Mouse (Mus musculus): Measurements from ENCODE around the gene Sfrp5. TPM values are rescaled to one million over a fixed set of nuclear protein-coding genes. Genes with fewer than 3 reads are reported as not detected.

Sfrp5 gene
- polyA plus RNA-seq, 1 experiment from 2014 or later, result 5.7 TPM

- H3K9me3 ChIP-seq (replicated peaks; ENCODE audit: control insufficient read depth, low read length), result no peaks in the 10 kb centered on the region
- H3K27ac ChIP-seq (ENCODE audit: low read depth, low read length), result no peak overlapping the region
- H3K9ac ChIP-seq (ENCODE audit: low read depth, low read length), result no peak overlapping the region
- H3K4me3 ChIP-seq (ENCODE audit: low read depth, low read length), result no peak overlapping the region
- no peak for ATAC-seq (replicated peaks; ENCODE audit: insufficient number of reproducible peaks, low FRiP score, low TSS enrichment)
- peaks cover 4% of the 10 kb centered on the region; the same call in 1 of the 2 replicates for H3K27me3 ChIP-seq (ENCODE audit: control insufficient read depth, insufficient read depth, low read length)
- WGBS (ENCODE audit: insufficient replicate concordance), result 88% methylated on average over 13 of the region's 13 CpGs
- H3K4me1 ChIP-seq (ENCODE audit: control insufficient read depth, insufficient read depth, low read length), result no peaks in the 10 kb centered on the region
- H3K36me3 ChIP-seq (ENCODE audit: control insufficient read depth, insufficient read depth, low read length), result no peaks in the 10 kb centered on the region
- no peak overlapping the region for H3K4me2 ChIP-seq
These were observed 28.9 kb upstream of the Sfrp5 start for GRCm38 (mm10) chr19:42230986-42231385.

DNA sequence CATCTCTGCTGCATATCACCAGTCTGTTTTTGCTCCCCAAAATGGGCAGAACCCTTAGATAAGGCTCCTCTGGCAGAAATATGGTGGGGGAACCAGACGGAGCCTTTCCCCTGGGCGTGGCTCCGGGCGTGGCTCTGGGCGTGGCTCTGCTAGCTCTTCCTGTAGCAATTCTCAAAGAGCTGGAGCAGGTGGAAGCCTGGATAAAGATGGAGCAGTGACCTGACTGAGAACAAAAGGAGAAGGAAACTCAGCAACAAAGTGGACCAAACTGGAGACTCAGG, 28.2 kb upstream of the Sfrp5 start:
- no peaks in the 10 kb centered on the region for H3K4me1 ChIP-seq (ENCODE audit: control insufficient read depth, insufficient read depth, low read length)
- no peak for ATAC-seq (replicated peaks; ENCODE audit: insufficient number of reproducible peaks, low FRiP score, low TSS enrichment)
- no peak overlapping the region for H3K4me2 ChIP-seq
- H3K36me3 ChIP-seq (ENCODE audit: control insufficient read depth, insufficient read depth, low read length), result no peaks in the 10 kb centered on the region
- H3K9ac ChIP-seq (ENCODE audit: low read depth, low read length), result no peak overlapping the region
- H3K27me3 ChIP-seq (ENCODE audit: control insufficient read depth, insufficient read depth, low read length), result peaks cover 4% of the 10 kb centered on the region; the same call in 1 of the 2 replicates
- WGBS (ENCODE audit: insufficient replicate concordance), result 51% methylated on average over 5 of the region's 5 CpGs
- H3K4me3 ChIP-seq (ENCODE audit: low read depth, low read length), result no peak overlapping the region
- no peaks in the 10 kb centered on the region for H3K9me3 ChIP-seq (replicated peaks; ENCODE audit: control insufficient read depth, low read length)
- H3K27ac ChIP-seq (ENCODE audit: low read depth, low read length), result no peak overlapping the region

DNA sequence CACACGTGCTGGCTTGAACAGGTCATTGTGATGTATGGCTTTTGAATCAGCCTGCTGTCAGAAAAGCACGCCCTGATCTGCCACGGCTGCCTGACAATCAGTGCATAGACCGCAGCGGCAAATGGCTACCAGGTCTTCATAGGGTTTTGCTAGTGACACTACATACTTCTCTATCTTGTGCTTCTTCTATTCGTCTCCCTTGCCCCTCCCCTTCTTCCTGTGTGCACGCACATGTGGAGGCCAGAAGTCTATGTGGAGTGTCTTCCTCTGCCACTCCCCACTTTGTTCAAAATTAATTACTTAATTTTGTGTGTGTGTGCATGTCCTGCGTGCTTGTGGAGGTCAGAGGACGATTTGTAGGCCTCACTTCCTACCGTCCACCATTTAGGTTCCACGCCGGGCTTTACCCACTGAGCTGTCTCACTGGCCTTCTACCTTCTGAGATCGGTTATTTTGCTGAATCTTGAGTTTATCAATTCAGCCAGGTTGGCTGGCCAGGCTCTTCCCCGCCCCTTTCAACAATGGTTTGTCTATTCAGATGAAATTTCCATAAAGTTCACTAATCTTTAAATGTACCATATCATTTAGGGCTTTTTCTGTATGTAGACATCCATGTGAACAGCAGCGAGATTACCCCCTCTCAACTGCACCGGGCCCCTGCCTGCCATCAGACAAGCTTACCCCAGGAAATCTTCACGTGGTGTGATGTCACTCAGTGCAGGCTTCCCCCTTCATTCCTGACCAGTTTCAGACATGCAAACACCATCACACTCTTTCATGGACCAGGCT, 27.6 kb upstream of the Sfrp5 start:
- Histone ChIP-seq H3K9me3 (replicated peaks; ENCODE audit: control insufficient read depth, low read length) (no peaks in the 10 kb centered on the region), H3K9ac (ENCODE audit: low read depth, low read length) (no peak overlapping the region), H3K4me3 (ENCODE audit: low read depth, low read length) (no peak overlapping the region), H3K4me2 (no peak overlapping the region), H3K36me3 (ENCODE audit: control insufficient read depth, insufficient read depth, low read length) (no peaks in the 10 kb centered on the region), H3K27ac (ENCODE audit: low read depth, low read length) (no peak overlapping the region), H3K4me1 (ENCODE audit: control insufficient read depth, insufficient read depth, low read length) (no peaks in the 10 kb centered on the region), H3K27me3 (ENCODE audit: control insufficient read depth, insufficient read depth, low read length) (peaks cover 4% of the 10 kb centered on the region; the same call in 1 of the 2 replicates)
- 76% methylated on average over 17 of the region's 17 CpGs for WGBS (ENCODE audit: insufficient replicate concordance)
- no peak for ATAC-seq (replicated peaks; ENCODE audit: insufficient number of reproducible peaks, low FRiP score, low TSS enrichment)

DNA sequence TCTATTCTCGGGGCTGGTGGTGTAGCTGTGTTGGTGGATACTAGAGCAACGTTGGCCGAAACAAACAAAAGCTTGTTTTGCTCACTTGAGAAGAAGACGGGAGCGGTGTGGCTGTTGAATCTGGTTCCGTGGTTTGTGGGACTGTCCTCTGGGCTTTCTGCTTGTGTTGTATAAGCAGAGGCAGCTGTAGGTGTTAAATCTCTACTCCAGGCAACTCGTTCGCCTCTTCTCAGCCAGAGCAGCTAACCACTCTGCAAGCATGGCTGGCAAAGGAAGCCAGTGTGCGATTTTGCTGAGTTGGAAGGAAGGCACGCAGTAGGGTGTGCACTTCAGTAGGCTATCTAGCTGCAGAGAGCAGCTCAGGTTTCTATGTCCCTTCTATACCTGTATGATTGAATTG, 24.4 kb upstream of the Sfrp5 start:
- Histone ChIP-seq H3K9ac (ENCODE audit: low read depth, low read length) (no peak overlapping the region), H3K9me3 (replicated peaks; ENCODE audit: control insufficient read depth, low read length) (no peaks in the 10 kb centered on the region), H3K27me3 (ENCODE audit: control insufficient read depth, insufficient read depth, low read length) (0 out of 2 replicates have a peak, but pooled peaks cover 4% of the 10 kb centered on the region), H3K4me1 (ENCODE audit: control insufficient read depth, insufficient read depth, low read length) (no peaks in the 10 kb centered on the region), H3K4me2 (no peak overlapping the region), H3K27ac (ENCODE audit: low read depth, low read length) (no peak overlapping the region), H3K4me3 (ENCODE audit: low read depth, low read length) (no peak overlapping the region), H3K36me3 (ENCODE audit: control insufficient read depth, insufficient read depth, low read length) (no peaks in the 10 kb centered on the region)
- no peak for ATAC-seq (replicated peaks; ENCODE audit: insufficient number of reproducible peaks, low FRiP score, low TSS enrichment)
- 73% methylated on average over 10 of the region's 10 CpGs for WGBS (ENCODE audit: insufficient replicate concordance)

DNA sequence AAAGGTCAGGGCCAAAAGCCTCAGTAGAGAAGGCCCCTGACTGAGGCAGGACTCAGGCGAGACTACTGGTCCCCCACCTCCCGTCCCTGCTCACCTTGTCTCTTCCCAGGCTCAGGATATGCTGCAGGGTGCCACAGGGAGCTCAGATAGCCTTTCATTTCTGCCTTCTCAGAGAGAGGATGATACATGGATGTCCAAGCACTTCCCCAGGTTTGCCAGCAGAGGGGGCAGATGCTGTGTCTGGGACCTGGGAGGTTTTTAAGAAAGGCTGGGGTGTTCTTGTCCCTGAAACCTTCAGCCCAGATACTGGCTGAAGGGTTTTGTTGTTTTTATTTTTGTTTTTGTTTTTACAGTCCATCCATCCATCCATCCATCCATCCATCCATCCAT, 15.3 kb upstream of the Sfrp5 start:
- H3K27ac ChIP-seq (ENCODE audit: low read depth, low read length), result no peak overlapping the region
- no peaks in the 10 kb centered on the region for H3K4me1 ChIP-seq (ENCODE audit: control insufficient read depth, insufficient read depth, low read length)
- no peaks in the 10 kb centered on the region for H3K27me3 ChIP-seq (ENCODE audit: control insufficient read depth, insufficient read depth, low read length)
- 13% methylated on average over 2 of the region's 2 CpGs for WGBS (ENCODE audit: insufficient replicate concordance)
- H3K9me3 ChIP-seq (replicated peaks; ENCODE audit: control insufficient read depth, low read length), result no peaks in the 10 kb centered on the region
- H3K4me3 ChIP-seq (ENCODE audit: low read depth, low read length), result no peak overlapping the region
- H3K4me2 ChIP-seq, result no peak overlapping the region
- H3K9ac ChIP-seq (ENCODE audit: low read depth, low read length), result no peak overlapping the region
- no peak for ATAC-seq (replicated peaks; ENCODE audit: insufficient number of reproducible peaks, low FRiP score, low TSS enrichment)
- no peaks in the 10 kb centered on the region for H3K36me3 ChIP-seq (ENCODE audit: control insufficient read depth, insufficient read depth, low read length)

DNA sequence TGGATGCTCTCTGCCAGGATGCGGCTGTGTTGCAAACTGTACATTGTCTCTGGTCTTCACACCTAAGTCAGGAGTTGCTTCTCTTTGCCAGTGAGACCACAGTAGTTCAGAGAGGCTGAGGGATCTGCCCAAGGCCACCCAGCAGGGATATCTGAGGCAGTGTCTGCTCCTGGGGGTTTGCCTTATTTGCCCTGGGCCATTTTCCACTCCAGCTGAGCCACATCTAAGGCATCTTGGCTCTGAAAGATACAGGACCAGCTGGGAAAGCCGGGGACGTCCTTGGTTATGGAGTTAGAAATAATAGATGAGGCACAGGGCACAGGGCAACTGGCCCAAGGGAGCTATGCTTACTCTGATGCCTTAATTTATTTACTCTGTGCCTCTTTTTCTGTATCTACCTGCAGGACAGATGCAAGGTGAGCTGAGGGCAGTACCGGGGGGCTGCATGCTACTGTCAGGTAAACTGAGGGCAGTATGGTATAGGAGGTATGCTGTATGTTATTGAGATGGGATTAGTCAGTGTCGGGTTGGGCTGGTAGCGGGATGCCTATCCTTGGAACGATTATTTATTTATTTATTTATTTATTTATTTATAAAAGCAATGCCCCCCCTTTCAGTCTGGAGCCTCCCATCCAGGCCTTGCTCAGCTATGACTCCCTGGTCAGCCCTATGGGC, 14.8 kb upstream of the Sfrp5 start:
- H3K4me2 ChIP-seq, result no peak overlapping the region
- ATAC-seq (replicated peaks; ENCODE audit: insufficient number of reproducible peaks, low FRiP score, low TSS enrichment), result no peak
- 0 out of 2 replicates have a peak, but pooled peaks cover 3% of the 10 kb centered on the region for H3K4me1 ChIP-seq (ENCODE audit: control insufficient read depth, insufficient read depth, low read length)
- H3K4me3 ChIP-seq (ENCODE audit: low read depth, low read length), result no peak overlapping the region
- H3K27me3 ChIP-seq (ENCODE audit: control insufficient read depth, insufficient read depth, low read length), result no peaks in the 10 kb centered on the region
- H3K36me3 ChIP-seq (ENCODE audit: control insufficient read depth, insufficient read depth, low read length), result no peaks in the 10 kb centered on the region
- no peak overlapping the region for H3K9ac ChIP-seq (ENCODE audit: low read depth, low read length)
- no peaks in the 10 kb centered on the region for H3K9me3 ChIP-seq (replicated peaks; ENCODE audit: control insufficient read depth, low read length)
- 68% methylated on average over 7 of the region's 7 CpGs for WGBS (ENCODE audit: insufficient replicate concordance)
- H3K27ac ChIP-seq (ENCODE audit: low read depth, low read length), result no peak overlapping the region

GRCm38 (mm10) chr19:42214601-42215000, 12.5 kb upstream of the Sfrp5 start:
- Histone ChIP-seq H3K4me3 (ENCODE audit: low read depth, low read length) (no peak overlapping the region), H3K9me3 (replicated peaks; ENCODE audit: control insufficient read depth, low read length) (no peaks in the 10 kb centered on the region), H3K36me3 (ENCODE audit: control insufficient read depth, insufficient read depth, low read length) (no peaks in the 10 kb centered on the region), H3K27me3 (ENCODE audit: control insufficient read depth, insufficient read depth, low read length) (peaks cover 13% of the 10 kb centered on the region; the same call in 1 of the 2 replicates), H3K4me2 (no peak overlapping the region), H3K4me1 (ENCODE audit: control insufficient read depth, insufficient read depth, low read length) (0 out of 2 replicates have a peak, but pooled peaks cover 8% of the 10 kb centered on the region), H3K9ac (ENCODE audit: low read depth, low read length) (no peak overlapping the region), H3K27ac (ENCODE audit: low read depth, low read length) (no peak overlapping the region)
- ATAC-seq (replicated peaks; ENCODE audit: insufficient number of reproducible peaks, low FRiP score, low TSS enrichment), result no peak
- WGBS (ENCODE audit: insufficient replicate concordance), result 64% methylated on average over 2 of the region's 2 CpGs

DNA sequence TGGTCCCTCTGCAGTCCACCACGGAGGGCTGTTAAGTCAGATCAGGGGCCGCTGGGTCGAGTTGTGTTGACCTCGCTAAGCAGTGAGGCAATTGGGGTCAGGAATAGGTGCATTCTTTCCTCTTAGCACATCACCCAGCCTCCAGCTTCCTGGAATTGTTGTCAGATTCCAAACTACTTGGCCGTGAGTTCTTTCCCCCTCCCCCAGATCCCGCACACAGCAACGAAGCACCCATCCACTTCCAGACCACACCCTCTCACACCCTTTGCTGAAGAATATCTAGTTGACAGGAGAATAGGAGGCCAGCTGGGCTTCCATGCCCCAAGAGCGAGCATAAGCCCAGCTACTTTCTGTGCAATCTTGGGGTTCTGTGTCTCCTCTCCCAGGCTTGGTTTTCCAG, 9.9 kb upstream of the Sfrp5 start:
- Histone ChIP-seq H3K4me3 (ENCODE audit: low read depth, low read length) (no peak overlapping the region), H3K27ac (ENCODE audit: low read depth, low read length) (no peak overlapping the region), H3K4me1 (ENCODE audit: control insufficient read depth, insufficient read depth, low read length) (0 out of 2 replicates have a peak, but pooled peaks cover 8% of the 10 kb centered on the region), H3K36me3 (ENCODE audit: control insufficient read depth, insufficient read depth, low read length) (no peaks in the 10 kb centered on the region), H3K4me2 (no peak overlapping the region), H3K27me3 (ENCODE audit: control insufficient read depth, insufficient read depth, low read length) (peaks cover 18% of the 10 kb centered on the region; the same call in 1 of the 2 replicates), H3K9me3 (replicated peaks; ENCODE audit: control insufficient read depth, low read length) (no peaks in the 10 kb centered on the region), H3K9ac (ENCODE audit: low read depth, low read length) (no peak overlapping the region)
- ATAC-seq (replicated peaks; ENCODE audit: insufficient number of reproducible peaks, low FRiP score, low TSS enrichment), result no peak
- 15% methylated on average over 8 of the region's 8 CpGs for WGBS (ENCODE audit: insufficient replicate concordance)
